Mouse (Mus musculus) CD8-positive naive resting alpha-beta T cell, adult 2 months (primary cell): ENCODE measurements at regions not wholly inside any gene's neighbourhood (a gene's known extent, or its start where the extent isn't known, plus 50 kb on each side); places are given as distances from the start of the nearest gene placed in this dataset.

Source experiments
- DNase-seq, 2 experiments: peaks; one replicate each; pipeline ENCODE4 v3.0.0; 2022; ENCODE audit warnings: low read depth in 2 of 2, low spot score in 2 of 2

GRCm38 (mm10) chr12:29180576-29180975, 347.6 kb upstream of the Myt1l start:
- DNase-seq, result no peak

DNA sequence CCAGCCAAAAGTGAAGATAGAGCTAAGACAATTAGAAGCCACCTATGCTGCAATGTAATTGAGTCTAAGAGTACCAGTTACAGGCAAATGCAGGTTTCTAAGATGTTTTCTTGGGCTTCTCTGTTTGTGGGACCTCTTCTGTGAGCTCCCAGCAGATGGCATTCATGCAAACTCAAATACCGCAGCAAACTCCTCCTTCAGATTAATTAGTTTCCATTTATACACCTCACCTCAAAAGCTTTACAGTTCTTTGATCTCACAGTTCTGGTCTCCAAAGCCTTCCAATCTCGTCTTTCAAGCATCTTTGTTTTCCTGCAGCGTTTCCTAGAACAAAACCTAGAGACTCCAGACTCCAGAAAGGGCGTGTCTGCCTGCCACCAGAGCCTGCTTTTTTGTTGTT, 340.6 kb upstream of the Myt1l start:
- no peak for DNase-seq

GRCm38 (mm10) chr12:29192391-29192790, 335.8 kb upstream of the Myt1l start:
- no peak for DNase-seq

- DNase-seq, result no peak
These were observed 316.2 kb upstream of the Myt1l start for GRCm38 (mm10) chr12:29211946-29212345.

DNA sequence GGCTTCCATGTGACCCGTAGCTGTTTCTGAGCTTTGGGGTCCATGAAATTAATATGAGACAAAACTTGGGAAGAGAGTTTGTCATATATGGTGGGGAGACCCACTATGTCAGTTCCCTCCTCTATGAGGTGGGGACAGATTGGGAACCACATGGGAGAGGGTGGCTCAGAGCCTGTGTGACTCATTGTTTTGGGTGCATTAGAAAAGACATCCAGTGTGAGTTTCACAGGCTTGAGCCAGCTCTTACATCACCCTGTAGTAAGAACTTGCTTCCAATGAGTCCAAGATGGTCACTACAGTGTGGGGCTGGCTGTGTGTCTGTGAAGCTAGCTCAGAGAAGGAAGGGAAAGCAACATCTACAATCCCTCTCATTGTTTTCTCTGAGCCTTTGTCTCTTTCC, 314.6 kb upstream of the Myt1l start:
- no peak for DNase-seq

- no peak for DNase-seq
These were observed 306.1 kb upstream of the Myt1l start for GRCm38 (mm10) chr12:29222099-29222498.

- no peak for DNase-seq
These were observed 302.2 kb upstream of the Myt1l start for GRCm38 (mm10) chr12:29226001-29226400.

DNA sequence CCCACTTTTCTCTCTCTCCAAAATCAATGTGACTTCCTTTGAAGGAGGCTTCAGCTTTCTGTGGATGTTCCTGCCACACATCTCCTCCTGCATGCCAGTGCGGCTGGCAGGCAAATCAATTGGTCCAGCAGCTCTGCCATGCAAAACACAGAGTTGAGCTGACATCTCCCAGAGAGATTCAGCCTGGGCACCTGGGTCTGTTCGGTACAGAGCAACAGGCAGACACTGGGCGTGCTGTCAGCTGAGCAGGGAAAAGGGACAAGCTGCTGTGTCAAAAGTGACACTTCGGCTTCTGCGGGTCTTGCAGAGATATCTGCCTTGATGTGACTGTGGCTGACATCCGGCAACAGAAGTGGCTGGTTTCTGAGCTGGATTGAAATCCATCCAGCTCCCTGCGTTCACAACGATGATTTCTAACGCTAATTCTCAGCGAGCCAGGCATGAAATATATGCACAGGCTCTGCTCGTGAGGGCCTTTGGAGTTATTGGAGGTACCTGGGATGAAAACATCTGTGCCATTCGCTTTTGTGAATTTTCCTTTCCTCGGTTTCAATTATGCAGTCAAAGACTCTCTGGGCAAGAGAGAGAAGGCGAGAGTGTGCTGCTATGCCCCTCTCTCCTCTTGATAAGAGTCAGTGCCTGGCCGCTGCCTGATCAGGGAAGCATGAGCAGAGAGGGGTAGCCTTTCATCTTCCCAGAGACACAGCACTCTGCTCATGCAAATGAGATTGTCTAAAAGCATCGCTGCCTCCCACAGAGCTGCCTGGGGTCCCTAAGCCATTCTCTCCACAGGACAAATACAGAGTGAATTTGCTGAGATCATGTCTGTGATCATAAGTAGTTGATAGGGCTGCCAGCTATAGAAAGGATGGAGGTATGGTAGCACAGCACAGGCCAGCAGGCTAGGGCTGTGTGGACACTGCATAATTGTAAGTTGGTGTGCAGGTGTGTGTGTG, 295.4 kb upstream of the Myt1l start:
- DNase-seq, result no peak

DNA sequence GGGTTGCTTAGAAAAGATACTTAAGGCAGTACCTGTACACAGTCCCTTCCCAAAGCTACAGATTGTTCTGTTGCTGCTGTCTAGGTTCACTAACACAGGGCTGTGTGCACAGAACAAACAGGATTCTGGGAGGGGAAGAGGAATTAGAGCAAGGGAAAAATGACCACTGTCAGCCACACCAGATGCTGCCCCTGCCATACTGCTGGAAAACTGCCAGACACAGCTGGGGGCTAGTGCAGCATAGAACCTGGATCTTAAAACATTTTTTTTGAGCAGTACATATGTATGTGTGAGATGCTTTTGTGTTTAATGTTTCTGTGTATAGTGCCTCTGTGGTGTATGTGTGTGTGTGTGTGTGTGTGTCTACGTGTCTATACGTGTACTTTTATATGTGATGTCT, 291.7 kb upstream of the Myt1l start:
- DNase-seq, result no peak

DNA sequence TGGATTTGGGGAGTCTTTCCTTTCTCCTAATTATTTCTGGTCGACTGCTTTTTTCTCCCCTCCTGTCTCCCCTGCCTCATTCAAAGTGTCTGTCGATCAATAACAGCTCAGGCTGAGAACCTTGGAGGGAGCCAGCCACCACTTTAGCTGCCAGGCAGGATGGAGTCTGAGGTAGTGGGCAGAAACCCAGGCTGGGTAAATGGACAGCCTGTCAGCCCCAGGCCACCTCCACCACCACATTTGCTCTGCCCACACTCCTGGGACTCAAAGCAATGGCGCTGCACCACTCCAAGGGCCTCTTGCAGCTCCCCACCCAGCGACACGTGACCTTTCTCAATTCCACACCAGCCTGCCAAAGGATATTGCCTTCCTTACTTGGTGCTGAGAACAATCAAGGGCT, 290.7 kb upstream of the Myt1l start:
- no peak for DNase-seq

GRCm38 (mm10) chr12:29239482-29239881, 288.7 kb upstream of the Myt1l start:
- no peak for DNase-seq

DNA sequence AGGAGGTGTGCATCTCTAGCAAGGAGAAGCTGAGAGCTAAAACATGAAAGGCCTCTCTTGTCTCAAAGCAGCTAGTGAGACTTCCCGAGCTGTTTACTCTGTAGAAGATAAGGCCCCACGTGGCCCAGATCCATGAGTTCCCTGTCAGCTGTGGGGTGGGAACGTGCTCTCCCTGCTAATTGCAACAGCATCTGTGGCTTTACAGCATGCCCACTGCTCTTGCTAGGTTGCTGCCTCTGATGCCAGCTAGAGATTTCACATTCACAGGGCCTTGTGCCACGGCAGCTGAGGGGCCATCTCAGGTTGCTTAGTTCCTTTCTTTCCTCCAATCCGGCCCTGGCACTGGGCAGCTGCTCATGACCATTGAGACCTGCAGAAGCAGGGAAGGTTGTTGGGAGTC, 288.2 kb upstream of the Myt1l start:
- DNase-seq, result no peak

DNA sequence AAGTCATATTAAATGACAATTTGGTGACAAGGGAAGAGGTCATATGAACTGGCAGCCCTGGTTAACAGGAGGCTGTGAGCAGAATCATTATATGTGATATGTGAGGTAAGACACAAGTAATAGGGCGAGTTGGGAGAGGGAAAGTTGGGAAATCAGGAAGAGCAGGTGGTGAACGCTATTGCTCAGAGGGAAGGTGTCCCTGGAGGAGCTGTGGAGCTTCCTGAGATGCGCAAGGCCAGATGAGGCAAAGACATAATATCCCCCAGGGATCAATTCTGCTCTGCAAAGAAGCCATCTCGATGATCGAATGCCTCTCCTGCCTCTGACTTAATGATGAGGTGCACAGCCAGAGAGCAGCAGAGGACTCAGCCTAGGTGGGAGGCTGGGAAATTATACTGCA, 285.1 kb upstream of the Myt1l start:
- DNase-seq, result no peak

DNA sequence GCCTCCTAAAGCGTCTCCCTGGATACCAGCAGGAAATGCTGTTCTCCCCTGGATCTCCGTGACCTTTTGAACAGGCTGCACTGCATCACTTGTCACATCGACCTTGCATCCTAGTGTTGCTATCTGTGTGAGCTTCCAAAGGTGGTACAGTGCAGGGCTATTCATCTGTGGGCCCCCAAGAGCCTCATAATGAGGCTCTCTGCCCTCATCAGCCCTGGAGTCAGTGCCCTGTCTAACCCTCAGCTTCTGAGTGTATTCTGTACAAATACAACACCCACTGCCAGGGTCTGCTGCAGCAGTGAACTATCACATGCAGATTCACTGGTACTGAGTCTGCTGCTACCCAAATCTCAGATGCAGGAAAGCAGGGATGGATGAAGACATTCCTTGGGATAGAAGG, 282.1 kb upstream of the Myt1l start:
- no peak for DNase-seq

DNA sequence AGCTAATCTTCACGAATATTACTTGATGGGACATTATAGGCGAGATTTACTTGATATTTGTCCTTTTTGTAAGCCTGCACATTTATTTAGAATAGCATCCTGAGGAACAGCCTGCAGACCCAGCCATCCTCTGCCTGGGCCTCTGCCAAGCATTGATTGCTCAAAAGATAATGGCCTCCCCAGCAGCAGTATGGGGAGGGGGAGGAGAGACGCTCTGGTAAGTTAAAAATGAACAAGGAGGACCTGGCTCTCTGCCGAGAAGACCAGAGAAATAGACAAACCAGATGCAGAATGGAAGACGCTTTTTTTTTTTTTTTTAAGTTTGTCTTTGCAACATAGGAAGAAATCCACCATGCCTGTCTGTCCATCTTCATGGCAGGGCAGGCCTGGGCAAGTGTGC, 280.8 kb upstream of the Myt1l start:
- no peak for DNase-seq

- DNase-seq, result no peak
These were observed 279.7 kb upstream of the Myt1l start for GRCm38 (mm10) chr12:29248459-29248858.

GRCm38 (mm10) chr12:29256103-29256502, 272.1 kb upstream of the Myt1l start:
- no peak for DNase-seq

- DNase-seq, result no peak
These were observed 271.0 kb upstream of the Myt1l start for GRCm38 (mm10) chr12:29257011-29257734.

DNA sequence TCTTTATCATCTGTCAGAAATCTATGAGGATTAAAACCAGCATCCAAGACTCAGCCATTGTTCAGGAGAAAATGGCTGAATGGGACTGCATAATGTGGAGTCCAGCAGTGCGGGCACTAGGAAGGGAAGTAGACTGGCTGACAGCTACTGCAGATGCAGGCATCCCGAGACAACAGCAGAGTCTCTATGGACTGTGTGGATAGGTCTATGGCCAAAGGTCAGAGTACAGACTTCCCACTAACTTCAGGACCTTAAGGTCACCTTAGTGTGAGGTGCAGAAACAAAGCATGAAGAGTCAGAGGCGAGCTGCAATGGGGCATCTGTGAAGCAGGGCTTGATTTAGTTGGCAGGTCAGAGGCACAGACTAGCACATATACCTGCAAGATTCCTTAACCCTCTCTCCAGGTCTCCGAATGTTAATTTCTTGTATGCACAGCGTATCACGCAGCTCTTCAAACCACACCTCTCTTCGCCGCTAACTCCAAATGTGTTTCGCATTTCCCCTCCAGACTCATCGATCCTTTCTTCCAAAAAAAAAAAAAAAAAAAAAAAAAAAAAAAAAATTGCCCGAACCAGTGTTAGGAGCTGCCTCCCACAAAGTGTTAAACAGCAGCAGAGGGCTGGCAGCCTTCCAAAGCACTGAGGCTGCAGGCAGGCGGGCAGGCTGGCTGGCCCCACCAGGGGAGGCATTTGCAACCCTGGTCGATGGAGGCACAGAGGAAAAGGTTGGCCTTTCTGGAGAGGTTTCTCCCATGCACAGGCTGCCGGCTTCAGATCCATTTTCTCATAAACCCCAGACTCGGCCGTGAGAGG, 270.2 kb upstream of the Myt1l start:
- no peak for DNase-seq

GRCm38 (mm10) chr12:29258548-29258874, 269.7 kb upstream of the Myt1l start:
- DNase-seq, result no peak

- DNase-seq, result no peak
These were observed 269.2 kb upstream of the Myt1l start for GRCm38 (mm10) chr12:29258966-29259365.

- DNase-seq, result no peak
These were observed 254.0 kb upstream of the Myt1l start for GRCm38 (mm10) chr12:29274166-29274565.
